Mouse (Mus musculus) ES-E14 (cell line): ENCODE results near the gene Ceacam19. TPM values are rescaled to one million over a fixed set of nuclear protein-coding genes. Genes with fewer than 3 reads are reported as not detected.
"Not testable (repeated sequence)": the region's sequence is repeated elsewhere in the genome, so short reads cannot be mapped to it uniquely, and the experiment has no call there.

Experiments used
- DNase-seq: peaks from one replicate; pipeline ENCODE4 v3.0.0-alpha.2; 2013; ENCODE audit warnings: low read depth, low spot score
- H3K27ac ChIP-seq: 2 replicates; pipeline ENCODE4 v1.5.1; 2012; ENCODE audit warnings: low read depth, mild to moderate bottlenecking, low read length, moderate library complexity, mixed read lengths; ENCODE audit not compliant: poor library complexity, insufficient read depth, severe bottlenecking
- H3K36me3 ChIP-seq: 2 replicates; pipeline ENCODE4 v1.6.1; 2012; ENCODE audit warnings: mild to moderate bottlenecking, low read length, moderate library complexity, mixed read lengths; ENCODE audit not compliant: control insufficient read depth, poor library complexity, insufficient read depth, severe bottlenecking
- H3K4me1 ChIP-seq, 2 experiments: fragments of 150-350 bp in 1 of 2; sonication (generic) in 1 of 2; 2 replicates each; pipeline ENCODE4 v1.6.1; 2012; ENCODE audit warnings: low read length in 2 of 2, mild to moderate bottlenecking in 1 of 2, mixed read lengths in 1 of 2; ENCODE audit not compliant: control insufficient read depth in 2 of 2, insufficient read depth in 2 of 2, poor library complexity in 1 of 2
- H3K4me3 ChIP-seq, 2 experiments: fragments of 150-350 bp in 1 of 2; sonication (generic) in 1 of 2; 2 replicates each; pipeline ENCODE4 v1.5.1; 2012; ENCODE audit warnings: low read length in 2 of 2, low read depth in 1 of 2, mild to moderate bottlenecking in 1 of 2, mixed read lengths in 1 of 2; ENCODE audit not compliant: insufficient read depth in 1 of 2, poor library complexity in 1 of 2, severe bottlenecking in 1 of 2
- H3K9ac ChIP-seq: 2 replicates; pipeline ENCODE4 v1.6.1; 2012; ENCODE audit warnings: low read depth, mild to moderate bottlenecking, low read length, mixed read lengths; ENCODE audit not compliant: poor library complexity, insufficient read depth, severe bottlenecking
- H3K9me3 ChIP-seq: fragments of 150-350 bp; sonication (generic); 2 replicates; pipeline ENCODE4 v1.6.1; 2012; ENCODE audit warnings: low read depth, mild to moderate bottlenecking, low read length; ENCODE audit not compliant: control insufficient read depth, insufficient read depth
- CHD2 ChIP-seq: IDR thresholded peaks from 2 replicates; pipeline ENCODE4 v1.6.1; 2014; ENCODE audit warnings: mild to moderate bottlenecking, low read depth, low read length, inconsistent platforms
- HCFC1 ChIP-seq: IDR thresholded peaks from 2 replicates; pipeline ENCODE4 v1.6.1; 2012; ENCODE audit warnings: low read length, inconsistent platforms, borderline replicate concordance; ENCODE audit not compliant: insufficient read depth
- MAFK ChIP-seq: IDR thresholded peaks from 2 replicates; pipeline ENCODE4 v1.6.1; 2014; ENCODE audit warnings: mild to moderate bottlenecking, low read depth, low read length, inconsistent platforms; ENCODE audit not compliant: insufficient read depth
- ZC3H11A ChIP-seq: IDR thresholded peaks from 2 replicates; pipeline ENCODE4 v1.6.1; 2012; ENCODE audit warnings: low read depth, mild to moderate bottlenecking, inconsistent platforms, low read length, borderline replicate concordance
- ZNF384 ChIP-seq: IDR thresholded peaks from 2 replicates; pipeline ENCODE4 v1.6.1; 2012; ENCODE audit warnings: low read depth, low read length, inconsistent platforms
- in situ Hi-C, 2 experiments: fragments of 600-800 bp; cut with MboI; formaldehyde crosslinking; loops; one replicate each; pipeline ENCODE4 v1.15.1; 2025; ENCODE audit warnings: low sequenced_read_pairs in 2 of 2, inconsistent platforms in 1 of 2; ENCODE audit not compliant: unreplicated experiment in 2 of 2
- total RNA-seq: library from RNA; depleted of rRNA; stranded (reverse); fragments of 300-350 nt; gene quantifications from 2 replicates; pipeline ENCODE4 v1.2.3, GENCODE M21; 2012

The Ceacam19 gene
- total RNA-seq, 1 experiment = 0.94 TPM

- Histone ChIP-seq H3K4me1 (peaks cover 13 to 43% of the 10 kb centered on the region in 2 experiments), H3K9me3 (no peaks in the 10 kb centered on the region), H3K9ac (peak overlapping the region; percentile 27; the same call in 1 of the 2 replicates), H3K4me3 (peak overlapping the region in 1 of 2 experiments; percentile 58; a peak in 2 of 4 replicates), H3K36me3 (no peaks in the 10 kb centered on the region), H3K27ac (peak overlapping the region; percentile 48; the same call in 1 of the 2 replicates)
- TF ChIP-seq CHD2 (no peak), ZNF384 (no peak), MAFK (no peak), ZC3H11A (no peak), HCFC1 (no peak)
- in situ Hi-C loops = no loop called here
- DNase-seq = no peak
Observed at GRCm38 (mm10) chr7:19932877-19933809, 45.4 kb upstream of the Ceacam19 start.

GRCm38 (mm10) chr7:19932133-19932876, 44.5 kb upstream of the Ceacam19 start:
- H3K4me3 ChIP-seq = no peak overlapping the region; a peak in 1 of 4 replicates

GRCm38 (mm10) chr7:19930481-19930880, 42.7 kb upstream of the Ceacam19 start:
- H3K4me3 ChIP-seq, H3K27ac ChIP-seq, H3K9me3 ChIP-seq, DNase-seq, in situ Hi-C loops, H3K36me3 ChIP-seq, H3K9ac ChIP-seq: not testable (repeated sequence)
- peaks cover 9 to 29% of the 10 kb centered on the region in 2 experiments for H3K4me1 ChIP-seq

More at GRCm38 (mm10) chr7:19932133-19932876, 44.5 kb upstream of the Ceacam19 start:
- Histone ChIP-seq H3K36me3 (no peaks in the 10 kb centered on the region), H3K9me3 (no peaks in the 10 kb centered on the region), H3K9ac (peak overlapping the region; percentile 27; the same call in 1 of the 2 replicates), H3K4me1 (peaks cover 10 to 36% of the 10 kb centered on the region in 2 experiments), H3K27ac (peak overlapping the region; percentile 14; the same call in 1 of the 2 replicates)
- TF ChIP-seq CHD2 (no peak), HCFC1 (no peak), MAFK (no peak), ZNF384 (no peak), ZC3H11A (no peak)
- DNase-seq = no peak
- in situ Hi-C loops = no loop called here

- Histone ChIP-seq H3K36me3 (no peaks in the 10 kb centered on the region), H3K27ac (peak overlapping the region; percentile 94), H3K9me3 (no peaks in the 10 kb centered on the region), H3K9ac (peak overlapping the region; percentile 26; the same call in 1 of the 2 replicates), H3K4me1 (peaks cover 9 to 25% of the 10 kb centered on the region in 2 experiments), H3K4me3 (peak overlapping the region in 1 of 2 experiments; percentile 27; a peak in 1 of 4 replicates)
- TF ChIP-seq ZC3H11A (no peak), ZNF384 (no peak), CHD2 (no peak), HCFC1 (no peak), MAFK (no peak)
- in situ Hi-C loops = no loop called here
- DNase-seq = no peak
Observed at GRCm38 (mm10) chr7:19928486-19928885, 40.7 kb upstream of the Ceacam19 start.
